Mouse (Mus musculus) stomach, postnatal 0 days (tissue): Measurements from ENCODE around the gene Tll2. TPM values are rescaled to one million over a fixed set of nuclear protein-coding genes. Genes with fewer than 3 reads are reported as not detected.

ENCODE experiments used
- ATAC-seq: fragments of 200-750 bp; cut with Nextera tagmentation; 2 replicates; pipeline ENCODE4 v1.8.0; 2017; ENCODE audit not compliant: low FRiP score, low TSS enrichment
- DNase-seq: peaks from one replicate; pipeline ENCODE4 v3.0.0-alpha.2; 2016; ENCODE audit warnings: low spot score
- H3K27ac ChIP-seq: fragments of 300-500 bp; sonication (generic); replicated peaks from 2 replicates; pipeline ENCODE4 v1.5.1; 2014; ENCODE audit warnings: mild to moderate bottlenecking, control low read depth
- H3K27me3 ChIP-seq: fragments of 300-500 bp; sonication (generic); 2 replicates; pipeline ENCODE4 v1.6.1; 2014; ENCODE audit warnings: low read length; ENCODE audit not compliant: control insufficient read depth, insufficient read depth
- H3K36me3 ChIP-seq: fragments of 300-500 bp; sonication (generic); 2 replicates; pipeline ENCODE4 v1.6.1; 2014; ENCODE audit warnings: low read length, mixed read lengths; ENCODE audit not compliant: control insufficient read depth, insufficient read depth
- H3K4me1 ChIP-seq: fragments of 300-500 bp; sonication (generic); replicated peaks from 2 replicates; pipeline ENCODE4 v1.6.1; 2014; ENCODE audit warnings: antibody characterized with exemption; ENCODE audit not compliant: control insufficient read depth, insufficient read depth
- H3K4me2 ChIP-seq: fragments of 300-500 bp; sonication (generic); replicated peaks from 2 replicates; pipeline ENCODE4 v1.6.1; 2014; ENCODE audit warnings: low read depth, mild to moderate bottlenecking, control low read depth, moderate library complexity
- H3K4me3 ChIP-seq: fragments of 300-500 bp; sonication (generic); 2 replicates; pipeline ENCODE4 v1.5.1; 2014; ENCODE audit warnings: low read depth, low read length, control low read depth
- H3K9ac ChIP-seq: fragments of 300-500 bp; sonication (generic); 2 replicates; pipeline ENCODE4 v1.6.1; 2014; ENCODE audit warnings: mild to moderate bottlenecking, low read length, control low read depth, mixed read lengths
- H3K9me3 ChIP-seq: fragments of 300-500 bp; sonication (generic); 2 replicates; pipeline ENCODE4 v1.6.1; 2016; ENCODE audit warnings: low read length; ENCODE audit not compliant: control insufficient read depth
- CTCF ChIP-seq: IDR thresholded peaks from 2 replicates; pipeline ENCODE4 v1.5.1; 2016; ENCODE audit warnings: antibody characterized with exemption, low read depth, mild to moderate bottlenecking, moderate library complexity
- EP300 ChIP-seq: optimal IDR thresholded peaks from 2 replicates; pipeline ENCODE3; 2016; ENCODE audit warnings: antibody characterized with exemption
- WGBS: fragments of 180-500 bp; shearing (Covaris S2); extraction: QIAGEN DNeasy Blood & Tissue Kit; methylation state at CpG from one replicate; pipeline ENCODE4 v1.1.7; 2014; 5-methylcytosine and 5-hydroxymethylcytosine counted together
- polyA plus RNA-seq: library from polyadenylated mRNA; unstranded; fragments of >200 nt; fragmentation: Nextera tagmentation; extraction: Ambion mirVana; gene quantifications from 2 replicates; pipeline ENCODE4 v1.2.1, GENCODE M21; 2015

The Tll2 gene
- polyA plus RNA-seq, 1 experiment from 2014 or later: 0.06 TPM

GRCm38 (mm10) chr19:41100863-41101262, 105.8 kb downstream of the Tll2 start:
- Histone ChIP-seq H3K9me3 (no peaks in the 10 kb centered on the region), H3K27ac (no peak overlapping the region), H3K9ac (no peak overlapping the region), H3K4me3 (no peak overlapping the region), H3K4me1 (no peaks in the 10 kb centered on the region), H3K27me3 (no peaks in the 10 kb centered on the region), H3K36me3 (no peaks in the 10 kb centered on the region), H3K4me2 (no peak overlapping the region)
- no peak for ATAC-seq
- TF ChIP-seq EP300 (no peak), CTCF (no peak)
- WGBS: 92% methylated on average over 7 of the region's 7 CpGs
- no peak for DNase-seq

DNA sequence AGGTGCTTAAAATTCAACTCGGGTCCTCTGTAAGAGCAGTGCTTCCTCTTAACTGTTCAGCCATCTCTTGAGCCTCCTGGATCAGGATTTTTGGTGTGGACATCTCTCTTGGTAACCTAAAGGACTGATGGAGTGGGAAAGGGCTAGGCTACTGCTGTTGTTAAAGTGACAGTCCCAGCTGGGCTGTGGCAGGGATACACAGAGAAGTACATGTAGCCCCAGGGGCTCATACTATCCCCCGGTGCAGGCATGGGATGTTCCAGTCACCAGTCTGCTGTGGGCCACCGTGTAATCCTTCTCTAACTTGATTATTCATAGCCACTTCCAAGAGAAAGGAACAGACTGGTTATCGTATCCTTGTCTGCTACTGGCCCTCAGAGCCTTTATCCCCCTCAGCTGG, 109.6 kb downstream of the Tll2 start:
- Histone ChIP-seq H3K4me3 (no peak overlapping the region), H3K27ac (no peak overlapping the region), H3K9me3 (no peaks in the 10 kb centered on the region), H3K27me3 (no peaks in the 10 kb centered on the region), H3K4me2 (no peak overlapping the region), H3K4me1 (no peaks in the 10 kb centered on the region), H3K9ac (no peak overlapping the region), H3K36me3 (no peaks in the 10 kb centered on the region)
- TF ChIP-seq EP300 (no peak), CTCF (no peak)
- 72% methylated on average over 4 of the region's 4 CpGs for WGBS
- DNase-seq (no peak), ATAC-seq (no peak)

GRCm38 (mm10) chr19:41091901-41092300, 114.7 kb downstream of the Tll2 start:
- TF ChIP-seq EP300: no peak
- TF ChIP-seq CTCF: no peak
- H3K27me3 ChIP-seq: no peaks in the 10 kb centered on the region
- no peaks in the 10 kb centered on the region for H3K4me1 ChIP-seq
- DNase-seq (no peak), ATAC-seq (no peak)
- WGBS: 48% methylated on average over 2 of the region's 2 CpGs
- no peaks in the 10 kb centered on the region for H3K36me3 ChIP-seq
- no peak overlapping the region for H3K4me2 ChIP-seq
- no peak overlapping the region for H3K9ac ChIP-seq
- no peaks in the 10 kb centered on the region for H3K9me3 ChIP-seq
- no peak overlapping the region for H3K27ac ChIP-seq
- no peak overlapping the region for H3K4me3 ChIP-seq

GRCm38 (mm10) chr19:41089833-41090232, 116.8 kb downstream of the Tll2 start:
- WGBS: 7% methylated on average over 5 of the region's 5 CpGs
- no peak overlapping the region for H3K4me3 ChIP-seq
- DNase-seq: peak; percentile 69

DNA sequence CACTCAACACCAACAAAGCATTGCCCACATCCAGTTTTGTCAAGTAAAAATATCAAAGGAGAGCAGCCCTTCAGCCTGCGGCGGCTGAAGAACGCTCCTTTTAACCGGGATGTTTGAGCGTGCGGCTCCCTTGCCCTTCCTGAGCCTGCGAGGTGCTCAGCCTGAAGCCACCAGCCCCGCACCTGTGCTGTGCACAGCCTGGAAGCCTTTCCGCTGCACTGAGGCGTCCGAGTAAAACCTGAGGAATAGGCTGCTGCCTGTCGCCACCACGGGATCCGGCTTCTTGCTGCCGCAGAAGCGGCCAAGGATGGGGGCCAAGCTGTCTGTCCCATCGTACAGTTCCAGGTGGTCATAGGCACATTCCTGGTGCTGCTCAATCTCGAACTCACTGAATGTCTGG, 118.1 kb downstream of the Tll2 start:
- TF ChIP-seq EP300 (no peak), CTCF (no peak)
- 35% methylated on average over 18 of the region's 18 CpGs for WGBS

More at GRCm38 (mm10) chr19:41089833-41090232, 116.8 kb downstream of the Tll2 start:
- Histone ChIP-seq H3K27me3 (no peaks in the 10 kb centered on the region), H3K27ac (no peak overlapping the region), H3K4me2 (no peak overlapping the region), H3K9ac (no peak overlapping the region), H3K4me1 (no peaks in the 10 kb centered on the region), H3K9me3 (no peaks in the 10 kb centered on the region), H3K36me3 (no peaks in the 10 kb centered on the region)
- TF ChIP-seq CTCF (peak; percentile 89), EP300 (no peak)
- no peak for ATAC-seq

GRCm38 (mm10) chr19:41087901-41088300, 118.7 kb downstream of the Tll2 start:
- Histone ChIP-seq H3K36me3 (no peaks in the 10 kb centered on the region), H3K27me3 (no peaks in the 10 kb centered on the region), H3K9ac (no peak overlapping the region), H3K9me3 (no peaks in the 10 kb centered on the region), H3K27ac (no peak overlapping the region), H3K4me2 (no peak overlapping the region), H3K4me3 (no peak overlapping the region), H3K4me1 (no peaks in the 10 kb centered on the region)
- 61% methylated on average over 4 of the region's 4 CpGs for WGBS
- DNase-seq (no peak), ATAC-seq (no peak)
- no peak for TF ChIP-seq CTCF
- no peak for TF ChIP-seq EP300

More for the DNA sequence above, 118.1 kb downstream of the Tll2 start:
- H3K9ac ChIP-seq: no peak overlapping the region
- H3K36me3 ChIP-seq: no peaks in the 10 kb centered on the region
- H3K27ac ChIP-seq: no peak overlapping the region
- no peak overlapping the region for H3K4me3 ChIP-seq
- no peaks in the 10 kb centered on the region for H3K27me3 ChIP-seq
- no peaks in the 10 kb centered on the region for H3K9me3 ChIP-seq
- DNase-seq (no peak), ATAC-seq (no peak)
- no peak overlapping the region for H3K4me2 ChIP-seq
- no peaks in the 10 kb centered on the region for H3K4me1 ChIP-seq
